Mouse (Mus musculus) telencephalon, adult 2 months (tissue): ENCODE results near the gene Alms1.
"Not testable (repeated sequence)": the region's sequence is repeated elsewhere in the genome, so short reads cannot be mapped to it uniquely, and the experiment has no call there.

Experiments used
- DNase-seq: peaks from one replicate; pipeline ENCODE4 v3.0.0-alpha.2; 2011; ENCODE audit warnings: low read depth, low spot score

The Alms1 gene

GRCm38 (mm10) chr6:85713105-85713504 lies 125.8 kb downstream of the Alms1 start, which contains the start of gene Nat8f7:
TSS of gene Nat8f7 (minus strand) at chr6:85713205.
- DNase-seq, result not testable (repeated sequence)
